Mouse (Mus musculus): ENCODE data around the gene Itpr3.

- TF ChIP-seq CTCF (IDR thresholded peaks at IDR 0.05) (no peak), POLR2A (IDR thresholded peaks at IDR 0.05; ENCODE audit: insufficient read depth, low read depth, low read length) (no peak), EP300 (IDR thresholded peaks at IDR 0.05; ENCODE audit: insufficient read depth, low read depth, low read length) (no peak)
These were observed 97.2 kb downstream of the Itpr3 start for GRCm38 (mm10) chr17:27154256-27154655.

Data from heart, adult 2 months (tissue).